Mouse (Mus musculus) left cerebral cortex, postnatal 10 days (tissue): ENCODE measurements around the gene Srpx2. TPM values are rescaled to one million over a fixed set of nuclear protein-coding genes. Genes with fewer than 3 reads are reported as not detected.

Experiments used
- total RNA-seq, 2 experiments: library from RNA; stranded (reverse); gene quantifications; 2 replicates each; pipeline ENCODE4 v1.2.3; 2021

Gene Srpx2
- total RNA-seq, 2 experiments from 2014 or later: 0.97 to 1.3 TPM

Other genes with a start within 250 kb of the Srpx2 start
- 10 to 100 TPM; 79.9 to 82.9 TPM for gene Pcdh19, start 219.4 kb upstream of the Srpx2 start, total RNA-seq
- under 1 TPM; 0.43 to 0.66 TPM for gene Tnmd, start 57.4 kb upstream of the Srpx2 start, total RNA-seq
- gene Tspan6, start 10.0 kb upstream of the Srpx2 start, total RNA-seq: 10 to 100 TPM; 55.1 to 60.7 TPM
- gene Sytl4, start 73.4 kb downstream of the Srpx2 start, total RNA-seq: under 1 TPM; 0.41 to 0.59 TPM
- gene Cstf2, start 150.8 kb downstream of the Srpx2 start, total RNA-seq: 100 to 1,000 TPM; 131 TPM